Mouse (Mus musculus): ENCODE results near the gene Gxylt2. TPM values are rescaled to one million over a fixed set of nuclear protein-coding genes. Genes with fewer than 3 reads are reported as not detected.

The Gxylt2 gene
- total RNA-seq, 2 experiments from 2014 or later, result 1.6 to 1.9 TPM

DNA sequence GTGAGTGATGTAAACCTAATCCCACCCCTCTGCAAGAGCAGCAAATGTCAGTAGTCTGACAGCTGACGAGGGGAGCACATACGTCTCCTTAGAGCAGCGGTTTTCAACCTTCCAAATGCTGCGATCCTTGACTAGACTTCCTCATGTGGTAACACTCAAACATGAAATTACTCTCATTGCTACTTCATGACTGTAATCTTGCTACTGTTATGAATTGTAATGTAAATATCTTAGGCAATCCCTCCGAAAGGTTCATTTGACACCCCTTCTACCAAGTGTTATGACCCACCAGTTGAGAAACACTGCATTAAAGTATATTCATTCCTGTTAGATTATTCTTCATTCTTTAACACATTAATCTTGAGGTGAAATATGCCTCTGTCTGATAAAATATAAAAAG lies 142.7 kb downstream of the Gxylt2 start:
- no peak for DNase-seq (ENCODE audit: low spot score in 2 of 2)

DNA sequence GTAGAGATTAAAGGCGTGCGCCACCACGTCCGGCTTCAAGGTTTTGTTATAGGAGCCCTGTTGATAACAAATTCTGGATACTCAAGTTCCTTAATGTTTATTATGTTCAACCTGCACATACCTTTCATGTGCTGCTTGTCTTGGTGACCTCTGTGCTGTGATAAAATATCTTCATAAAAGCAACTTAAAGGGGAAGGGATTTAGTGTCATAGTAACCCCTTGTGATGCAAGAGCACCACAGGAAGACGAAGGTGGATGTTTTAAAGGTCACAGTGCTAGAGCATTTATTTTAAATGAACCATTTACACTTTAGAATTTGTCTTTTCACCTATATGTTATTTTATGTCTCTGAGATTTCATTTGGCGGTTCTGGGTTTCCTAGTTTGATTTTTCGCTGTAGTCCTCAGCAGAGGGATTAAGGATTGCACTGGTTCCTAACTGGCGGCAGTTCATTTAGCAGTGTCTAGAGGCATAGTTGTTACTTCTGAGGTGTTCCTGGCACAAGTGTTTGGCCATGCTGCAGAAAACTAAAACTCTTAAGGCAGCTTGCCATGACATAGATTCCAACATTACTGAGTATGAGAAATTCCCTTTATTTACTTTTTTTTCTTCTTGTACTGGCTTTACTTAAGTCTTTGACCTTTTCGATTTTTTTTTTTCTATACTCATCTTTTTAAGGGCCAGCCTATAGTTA lies 144.3 kb downstream of the Gxylt2 start:
- no peak for DNase-seq (ENCODE audit: low spot score in 2 of 2)

DNA sequence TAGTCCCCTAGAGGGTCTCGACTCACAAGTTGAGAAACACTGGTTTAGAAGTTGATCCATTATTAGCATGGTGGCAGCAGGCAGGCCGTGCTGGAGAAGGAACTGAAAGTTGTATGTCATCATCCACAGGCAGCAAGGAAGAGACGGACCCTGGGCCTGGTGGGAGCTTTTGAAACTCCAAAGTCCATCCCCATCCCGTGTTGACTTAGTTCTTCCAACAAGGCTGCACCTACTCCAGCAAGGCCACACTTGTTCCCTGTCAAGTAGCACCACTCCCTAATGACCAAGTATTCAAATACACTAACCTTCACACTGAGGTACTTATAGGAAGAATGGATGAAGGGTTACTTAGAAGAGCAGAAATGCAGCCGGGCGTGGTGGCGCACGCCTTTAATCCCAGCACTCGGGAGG lies 146.1 kb downstream of the Gxylt2 start:
- no peak for DNase-seq (ENCODE audit: low spot score in 2 of 2)

DNA sequence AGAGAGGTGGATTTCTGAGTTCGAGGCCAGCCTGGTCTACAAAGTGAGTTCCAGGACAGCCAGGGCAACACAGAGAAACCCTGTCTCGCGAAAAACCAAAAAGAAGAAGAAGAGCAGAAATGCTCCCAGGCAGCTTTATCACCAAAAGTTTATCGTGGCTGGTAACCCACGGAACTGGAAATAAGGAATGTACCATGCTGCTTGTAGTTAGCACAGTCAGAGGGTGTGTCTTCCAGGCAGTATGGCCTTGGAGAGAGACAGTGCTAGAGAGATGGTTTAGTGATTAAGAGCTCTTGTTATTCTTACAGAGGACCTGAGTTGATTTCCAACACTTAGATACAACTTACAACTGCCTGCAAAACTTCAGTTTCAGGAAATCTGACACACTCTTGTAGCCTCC lies 146.5 kb downstream of the Gxylt2 start:
- no peak for DNase-seq (ENCODE audit: low spot score in 2 of 2)

Other genes with a start within 250 kb of the Gxylt2 start
- 1 to 10 TPM; 6.4 to 6.5 TPM for gene Shq1, start 33.6 kb upstream of the Gxylt2 start, total RNA-seq (2021)
- 10 to 100 TPM; 75.6 to 78.4 TPM for gene Ppp4r2, start 128.9 kb downstream of the Gxylt2 start, total RNA-seq (2021)

Data from layer of hippocampus, adult 18-20 months (tissue).